Mouse (Mus musculus): Measurements from ENCODE around the gene Cdkl2.

GRCm38 (mm10) chr5:91987236-91987635 lies 56.4 kb downstream of the Cdkl2 start, which contains the start of gene Odaph:
- TF ChIP-seq CTCF (IDR thresholded peaks at IDR 0.05; ENCODE audit: extremely low read depth, insufficient read depth, low read length) = no peak
- TF ChIP-seq POLR2A (IDR thresholded peaks at IDR 0.05; ENCODE audit: extremely low read depth, insufficient read depth, low read length) = no peak
